Mouse (Mus musculus) thymus, adult 2 months (tissue): Measurements from ENCODE around the gene Sema3b. TPM values are rescaled to one million over a fixed set of nuclear protein-coding genes. Genes with fewer than 3 reads are reported as not detected.

Experiments used
- DNase-seq: peaks from one replicate; pipeline ENCODE4 v3.0.0; 2021
- H3K27ac ChIP-seq: fragments of 200-500 bp; 2 replicates; pipeline ENCODE4 v1.5.1; 2012; ENCODE audit warnings: low read length, control low read depth; ENCODE audit not compliant: control insufficient read depth, insufficient read depth
- H3K27me3 ChIP-seq: fragments of 200-500 bp; 2 replicates; pipeline ENCODE4 v1.6.1; 2012; ENCODE audit warnings: mild to moderate bottlenecking, low read length, moderate library complexity, mixed read lengths; ENCODE audit not compliant: control insufficient read depth, insufficient read depth
- H3K36me3 ChIP-seq: fragments of 200-500 bp; 2 replicates; pipeline ENCODE4 v1.6.1; 2012; ENCODE audit warnings: mild to moderate bottlenecking, low read length, moderate library complexity; ENCODE audit not compliant: control insufficient read depth, insufficient read depth
- H3K4me1 ChIP-seq: fragments of 200-500 bp; replicated peaks from 2 replicates; pipeline ENCODE4 v1.6.1; 2012; ENCODE audit warnings: low read length; ENCODE audit not compliant: control insufficient read depth, insufficient read depth
- H3K4me3 ChIP-seq: fragments of 200-500 bp; 2 replicates; pipeline ENCODE4 v1.5.1; 2012; ENCODE audit warnings: mild to moderate bottlenecking, low read length, control low read depth, moderate library complexity; ENCODE audit not compliant: control insufficient read depth, insufficient read depth
- CTCF ChIP-seq: fragments of 200-500 bp; IDR thresholded peaks from 2 replicates; pipeline ENCODE4 v1.5.1; 2012; ENCODE audit warnings: mild to moderate bottlenecking, control low read depth, low read length, moderate library complexity, borderline replicate concordance; ENCODE audit not compliant: control insufficient read depth, poor library complexity, insufficient read depth; ENCODE audit errors: extremely low read depth
- POLR2A ChIP-seq: fragments of 200-500 bp; IDR thresholded peaks from 2 replicates; pipeline ENCODE4 v1.6.1; 2012; ENCODE audit warnings: mild to moderate bottlenecking, low read length, control low read depth, moderate library complexity; ENCODE audit not compliant: control insufficient read depth, poor library complexity, insufficient read depth; ENCODE audit errors: extremely low read depth
- WGBS: fragments of 180-500 bp; shearing (Covaris S2); methylation state at CpG from one replicate; pipeline ENCODE4 v1.1.7; 2018; 5-methylcytosine and 5-hydroxymethylcytosine counted together
- polyA plus RNA-seq: library from polyadenylated mRNA; depleted of rRNA; stranded (reverse); fragments of >200 nt; gene quantifications from 2 replicates; pipeline ENCODE4 v1.2.3, GENCODE M21; 2012

Sema3b gene
- polyA plus RNA-seq, 1 experiment: 4.9 TPM

GRCm38 (mm10) chr9:107607036-107607435, 2.0 kb downstream of the Sema3b start:
- TF ChIP-seq POLR2A (no peak), CTCF (no peak)
- DNase-seq: no peak
- Histone ChIP-seq H3K4me3 (no peak overlapping the region), H3K4me1 (peaks cover 11% of the 10 kb centered on the region), H3K27ac (no peak overlapping the region), H3K27me3 (no peaks in the 10 kb centered on the region), H3K36me3 (no peaks in the 10 kb centered on the region)
- 93% methylated on average over 2 of the region's 2 CpGs for WGBS

DNA sequence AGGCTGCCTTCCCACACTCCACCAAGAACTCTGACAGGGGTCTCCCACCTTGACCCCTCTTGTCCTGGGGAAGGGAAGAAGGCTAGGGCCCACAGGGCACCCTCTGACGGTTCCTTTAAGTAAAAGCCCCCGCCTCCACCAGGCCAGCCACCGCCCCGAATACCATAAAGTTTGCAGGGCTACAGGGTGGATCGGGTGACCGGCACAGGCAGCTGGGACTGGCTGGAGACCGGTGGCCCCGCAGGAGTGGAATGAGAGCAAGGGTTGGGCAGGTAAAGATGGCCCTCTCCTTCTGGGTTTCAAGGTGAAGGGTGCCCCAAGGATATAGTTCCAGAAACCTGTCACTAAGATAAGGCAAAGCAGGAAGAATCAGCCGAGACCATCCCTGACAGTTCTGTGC, 2.4 kb downstream of the Sema3b start:
- no peak overlapping the region for H3K4me3 ChIP-seq
- no peaks in the 10 kb centered on the region for H3K27me3 ChIP-seq
- no peak for DNase-seq
- H3K4me1 ChIP-seq: peaks cover 6% of the 10 kb centered on the region
- no peaks in the 10 kb centered on the region for H3K36me3 ChIP-seq
- TF ChIP-seq POLR2A (no peak), CTCF (no peak)
- 86% methylated on average over 9 of the region's 9 CpGs for WGBS
- H3K27ac ChIP-seq: no peak overlapping the region

DNA sequence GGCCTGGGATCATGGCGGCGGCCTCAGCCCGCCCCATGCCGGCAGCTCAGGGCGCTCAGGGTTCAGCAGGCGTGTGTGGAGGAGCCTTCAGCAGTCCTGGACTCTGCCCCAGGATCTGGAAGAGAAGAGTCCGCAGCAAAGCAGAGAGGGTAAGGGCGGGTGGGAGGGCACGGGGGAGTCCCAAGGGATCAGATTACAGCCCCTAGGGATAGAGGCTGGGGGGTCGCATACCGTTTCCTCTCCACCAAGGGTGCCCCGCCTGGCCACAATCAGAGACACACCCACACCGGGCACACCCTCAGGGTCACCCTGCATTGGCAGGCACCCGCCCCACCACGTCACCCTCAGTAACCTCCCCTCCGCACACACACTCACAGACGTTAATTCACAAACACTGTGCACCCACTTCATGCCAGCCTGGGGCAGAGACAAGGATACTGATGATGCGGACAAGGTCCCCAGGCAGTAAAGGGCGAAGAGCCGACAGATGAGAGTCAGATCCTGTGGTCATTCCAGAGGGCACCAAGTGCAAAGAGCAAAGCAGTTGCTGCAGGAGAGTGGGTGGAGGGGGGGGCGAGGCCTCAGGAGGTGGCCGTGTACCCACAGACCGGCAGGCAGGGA, 3.9 kb downstream of the Sema3b start:
- Histone ChIP-seq H3K27me3 (no peaks in the 10 kb centered on the region), H3K36me3 (no peaks in the 10 kb centered on the region), H3K27ac (no peak overlapping the region), H3K4me3 (no peak overlapping the region), H3K4me1 (peaks cover 9% of the 10 kb centered on the region)
- 91% methylated on average over 23 of the region's 23 CpGs for WGBS
- TF ChIP-seq CTCF: no peak
- no peak for TF ChIP-seq POLR2A
- no peak for DNase-seq

DNA sequence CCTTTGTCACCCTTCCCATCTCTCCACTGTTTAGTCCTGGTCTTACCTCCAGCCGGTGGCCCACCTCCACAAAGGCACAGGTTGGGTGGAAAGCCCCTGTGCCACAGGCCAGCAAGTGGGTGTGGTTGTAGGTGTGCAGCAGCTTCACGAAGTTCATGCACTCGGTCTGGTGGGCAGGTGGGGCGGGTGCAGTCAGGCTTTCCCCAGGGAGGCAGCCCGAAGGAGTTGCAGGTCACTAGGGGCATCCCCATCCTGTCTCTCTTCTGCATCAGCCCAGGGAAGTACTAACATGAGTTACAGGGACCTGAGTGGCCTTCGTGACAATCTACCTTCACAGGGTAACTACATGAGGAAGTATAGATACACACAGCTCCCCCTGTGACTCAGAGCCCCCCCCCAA, 5.8 kb downstream of the Sema3b start:
- Histone ChIP-seq H3K4me3 (no peak overlapping the region), H3K4me1 (peaks cover 14% of the 10 kb centered on the region), H3K36me3 (no peaks in the 10 kb centered on the region), H3K27ac (no peak overlapping the region), H3K27me3 (no peaks in the 10 kb centered on the region)
- DNase-seq: no peak
- WGBS: 80% methylated on average over 6 of the region's 6 CpGs
- no peak for TF ChIP-seq CTCF
- TF ChIP-seq POLR2A: no peak; the same call in 1 of the 2 replicates

GRCm38 (mm10) chr9:107602068-107602648, 6.9 kb downstream of the Sema3b start:
- no peak overlapping the region for H3K27ac ChIP-seq
- peaks cover 14% of the 10 kb centered on the region for H3K4me1 ChIP-seq
- peak; percentile 92 for DNase-seq
- WGBS: 5% methylated on average over 10 of the region's 10 CpGs
- no peaks in the 10 kb centered on the region for H3K36me3 ChIP-seq
- no peaks in the 10 kb centered on the region for H3K27me3 ChIP-seq
- no peak overlapping the region for H3K4me3 ChIP-seq
- no peak for TF ChIP-seq POLR2A
- peak; percentile 94 for TF ChIP-seq CTCF

DNA sequence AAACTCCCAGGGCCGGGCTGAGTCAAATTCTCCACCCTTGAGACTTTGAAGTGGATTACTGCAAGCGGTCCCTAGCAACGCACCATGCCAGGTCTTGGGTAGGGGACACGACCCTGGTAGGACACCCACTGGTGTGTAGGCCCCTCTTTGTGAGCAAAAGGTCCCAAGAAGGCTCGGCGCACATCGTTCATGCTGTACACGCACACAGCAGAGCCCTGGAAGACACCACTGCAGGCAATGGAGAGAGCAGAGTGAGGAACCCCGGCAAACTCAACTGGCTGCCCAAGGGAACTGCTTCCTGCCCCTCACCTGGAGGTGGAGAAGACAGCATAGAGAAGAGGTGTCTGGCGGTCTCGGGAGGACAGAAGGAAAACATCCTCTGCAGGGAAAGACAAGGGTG, 7.8 kb downstream of the Sema3b start:
- no peak for DNase-seq
- Histone ChIP-seq H3K36me3 (no peaks in the 10 kb centered on the region), H3K4me1 (peaks cover 14% of the 10 kb centered on the region), H3K4me3 (no peak overlapping the region), H3K27ac (no peak overlapping the region), H3K27me3 (no peaks in the 10 kb centered on the region)
- TF ChIP-seq POLR2A: no peak
- no peak for TF ChIP-seq CTCF
- WGBS: 87% methylated on average over 11 of the region's 11 CpGs

DNA sequence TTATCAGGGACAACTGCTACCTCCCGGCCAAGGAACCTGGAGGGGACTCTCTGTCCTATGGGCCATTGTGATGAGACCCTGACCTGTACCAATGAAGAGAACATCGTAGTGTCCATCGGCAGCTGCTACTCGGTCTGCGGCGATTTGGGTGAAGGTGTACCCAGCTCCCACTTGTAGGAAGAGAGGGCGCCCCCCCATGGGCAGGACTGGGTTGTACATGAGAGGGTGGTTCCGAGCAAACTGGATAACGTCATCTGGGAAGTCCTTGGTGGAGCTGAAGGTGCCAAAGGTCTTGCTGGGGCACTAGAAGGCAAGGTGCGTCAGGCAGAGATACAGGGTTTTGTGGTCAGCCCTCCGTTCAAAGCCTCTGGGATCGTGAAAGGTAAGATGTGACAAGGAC, 8.3 kb downstream of the Sema3b start:
- Histone ChIP-seq H3K27me3 (no peaks in the 10 kb centered on the region), H3K4me1 (peaks cover 14% of the 10 kb centered on the region), H3K36me3 (no peaks in the 10 kb centered on the region), H3K27ac (no peak overlapping the region), H3K4me3 (no peak overlapping the region)
- WGBS: 82% methylated on average over 12 of the region's 12 CpGs
- no peak for DNase-seq
- TF ChIP-seq POLR2A (no peak), CTCF (no peak)
